Mouse (Mus musculus) forebrain, embryonic 11.5 days (tissue): ENCODE results near the gene Lrrk2. TPM values are rescaled to one million over a fixed set of nuclear protein-coding genes. Genes with fewer than 3 reads are reported as not detected.

Source experiments
- ATAC-seq: fragments of 200-750 bp; cut with Nextera tagmentation; replicated peaks from 2 replicates; pipeline ENCODE4 v1.8.0; 2017; ENCODE audit warnings: moderate TSS enrichment; ENCODE audit not compliant: low FRiP score
- DNase-seq: peaks from one replicate; pipeline ENCODE4 v3.0.0-alpha.2; 2017; ENCODE audit warnings: low spot score
- H3K27ac ChIP-seq: fragments of 300-500 bp; sonication (generic); 2 replicates; pipeline ENCODE4 v1.5.1; 2014; ENCODE audit warnings: low read depth, low read length
- H3K27me3 ChIP-seq: fragments of 300-500 bp; sonication (generic); 2 replicates; pipeline ENCODE4 v1.6.1; 2014; ENCODE audit warnings: mild to moderate bottlenecking, low read length, mixed read lengths; ENCODE audit not compliant: control insufficient read depth, insufficient read depth
- H3K36me3 ChIP-seq: fragments of 300-500 bp; sonication (generic); 2 replicates; pipeline ENCODE4 v1.6.1; 2014; ENCODE audit warnings: mild to moderate bottlenecking, low read length, moderate library complexity, mixed read lengths; ENCODE audit not compliant: control insufficient read depth, insufficient read depth
- H3K4me1 ChIP-seq: fragments of 300-500 bp; sonication (generic); replicated peaks from 2 replicates; pipeline ENCODE4 v1.6.1; 2014; ENCODE audit warnings: low read length, mixed read lengths; ENCODE audit not compliant: control insufficient read depth, insufficient read depth
- H3K4me2 ChIP-seq: fragments of 300-500 bp; sonication (generic); 2 replicates; pipeline ENCODE4 v1.6.1; 2014; ENCODE audit warnings: low read depth, mild to moderate bottlenecking, low read length, moderate library complexity, mixed read lengths; ENCODE audit not compliant: severe bottlenecking
- H3K4me3 ChIP-seq: fragments of 300-500 bp; sonication (generic); 2 replicates; pipeline ENCODE4 v1.5.1; 2014; ENCODE audit warnings: low read depth, low read length
- H3K9ac ChIP-seq: fragments of 300-500 bp; sonication (generic); 2 replicates; pipeline ENCODE4 v1.6.1; 2014; ENCODE audit warnings: low read length
- H3K9me3 ChIP-seq: fragments of 300-500 bp; sonication (generic); 2 replicates; pipeline ENCODE4 v1.6.1; 2016; ENCODE audit warnings: low read length, mixed read lengths; ENCODE audit not compliant: control insufficient read depth
- WGBS: fragments of 180-500 bp; shearing (Covaris S2); extraction: QIAGEN DNeasy Blood & Tissue Kit; methylation state at CpG from one replicate; pipeline ENCODE4 v1.1.7; 2014; 5-methylcytosine and 5-hydroxymethylcytosine counted together
- polyA plus RNA-seq: library from polyadenylated mRNA; unstranded; fragments of >200 nt; fragmentation: Nextera tagmentation; extraction: Ambion mirVana; gene quantifications from 2 replicates; pipeline ENCODE4 v1.2.1, GENCODE M21; 2014

Gene Lrrk2
- polyA plus RNA-seq, result 2.9 and 3.4 TPM in 2 replicates

GRCm38 (mm10) chr15:91672645-91673568 lies at the start of gene Lrrk2:
TSS of gene Lrrk2 (plus strand) at chr15:91673175.
- Histone ChIP-seq H3K4me3 (peak within 1 kb of the TSS; percentile 41), H3K4me1 (peaks cover 7% of the 10 kb centered on the region), H3K9ac (peak within 1 kb of the TSS; percentile 71), H3K9me3 (no peaks in the 10 kb centered on the region), H3K4me2 (peak within 1 kb of the TSS; percentile 73), H3K27me3 (no peaks in the 10 kb centered on the region), H3K27ac (peak within 1 kb of the TSS; percentile 46; the same call in 1 of the 2 replicates), H3K36me3 (no peaks in the 10 kb centered on the region)
- 2% methylated on average over 40 of the region's 40 CpGs for WGBS
- ATAC-seq (peak; percentile 98), DNase-seq (peak; percentile 89)

- DNase-seq (no peak), ATAC-seq (no peak)
- no peak overlapping the region for H3K27ac ChIP-seq
- H3K27me3 ChIP-seq, result no peaks in the 10 kb centered on the region
- no peaks in the 10 kb centered on the region for H3K9me3 ChIP-seq
- 85% methylated on average over 2 of the region's 2 CpGs for WGBS
- no peak overlapping the region for H3K4me2 ChIP-seq
- no peaks in the 10 kb centered on the region for H3K4me1 ChIP-seq
- H3K4me3 ChIP-seq, result no peak overlapping the region
- H3K9ac ChIP-seq, result no peak overlapping the region
- H3K36me3 ChIP-seq, result no peaks in the 10 kb centered on the region
Observed at GRCm38 (mm10) chr15:91624475-91624874, 48.5 kb upstream of the Lrrk2 start.

- Histone ChIP-seq H3K27ac (no peak overlapping the region), H3K4me2 (no peak overlapping the region), H3K27me3 (no peaks in the 10 kb centered on the region), H3K9ac (no peak overlapping the region), H3K4me3 (no peak overlapping the region), H3K36me3 (no peaks in the 10 kb centered on the region), H3K4me1 (no peaks in the 10 kb centered on the region), H3K9me3 (no peaks in the 10 kb centered on the region)
- no peak for DNase-seq
- 83% methylated on average over 3 of the region's 3 CpGs for WGBS
- ATAC-seq, result no peak
Observed at GRCm38 (mm10) chr15:91629137-91629536, 43.8 kb upstream of the Lrrk2 start.

- H3K9me3 ChIP-seq, result no peaks in the 10 kb centered on the region
- no peaks in the 10 kb centered on the region for H3K4me1 ChIP-seq
- no peak for ATAC-seq
- no peaks in the 10 kb centered on the region for H3K36me3 ChIP-seq
- H3K27me3 ChIP-seq, result no peaks in the 10 kb centered on the region
- H3K4me2 ChIP-seq, result no peak overlapping the region
- no peak overlapping the region for H3K9ac ChIP-seq
- no peak overlapping the region for H3K27ac ChIP-seq
- H3K4me3 ChIP-seq, result no peak overlapping the region
- WGBS, result 88% methylated on average over 4 of the region's 4 CpGs
- DNase-seq, result no peak
Observed at GRCm38 (mm10) chr15:91632473-91632872, 40.5 kb upstream of the Lrrk2 start.

- H3K36me3 ChIP-seq, result no peaks in the 10 kb centered on the region
- no peak for ATAC-seq
- 84% methylated on average over 9 of the region's 9 CpGs for WGBS
- no peaks in the 10 kb centered on the region for H3K9me3 ChIP-seq
- H3K27ac ChIP-seq, result no peak overlapping the region
- no peaks in the 10 kb centered on the region for H3K27me3 ChIP-seq
- H3K4me2 ChIP-seq, result no peak overlapping the region
- H3K4me1 ChIP-seq, result no peaks in the 10 kb centered on the region
- no peak for DNase-seq
- no peak overlapping the region for H3K9ac ChIP-seq
- H3K4me3 ChIP-seq, result no peak overlapping the region
Observed at GRCm38 (mm10) chr15:91633051-91633450, 39.9 kb upstream of the Lrrk2 start.

GRCm38 (mm10) chr15:91633806-91634205 lies 39.2 kb upstream of the Lrrk2 start:
- no peak overlapping the region for H3K4me3 ChIP-seq
- ATAC-seq (no peak), DNase-seq (no peak)
- no peaks in the 10 kb centered on the region for H3K27me3 ChIP-seq
- H3K4me2 ChIP-seq, result no peak overlapping the region
- no peaks in the 10 kb centered on the region for H3K9me3 ChIP-seq
- H3K27ac ChIP-seq, result no peak overlapping the region
- 68% methylated on average over 6 of the region's 6 CpGs for WGBS
- H3K9ac ChIP-seq, result no peak overlapping the region
- H3K36me3 ChIP-seq, result no peaks in the 10 kb centered on the region
- no peaks in the 10 kb centered on the region for H3K4me1 ChIP-seq

- ATAC-seq, result no peak
- Histone ChIP-seq H3K27me3 (no peaks in the 10 kb centered on the region), H3K4me3 (no peak overlapping the region), H3K9me3 (no peaks in the 10 kb centered on the region), H3K27ac (no peak overlapping the region), H3K4me1 (no peaks in the 10 kb centered on the region), H3K36me3 (no peaks in the 10 kb centered on the region), H3K9ac (no peak overlapping the region), H3K4me2 (no peak overlapping the region)
- DNase-seq, result no peak
- WGBS, result 84% methylated on average over 8 of the region's 8 CpGs
Observed at GRCm38 (mm10) chr15:91634236-91634635, 38.7 kb upstream of the Lrrk2 start.

GRCm38 (mm10) chr15:91641631-91642030 lies 31.3 kb upstream of the Lrrk2 start:
- DNase-seq (no peak), ATAC-seq (no peak)
- no peaks in the 10 kb centered on the region for H3K9me3 ChIP-seq
- H3K4me3 ChIP-seq, result no peak overlapping the region
- no peaks in the 10 kb centered on the region for H3K36me3 ChIP-seq
- no peaks in the 10 kb centered on the region for H3K4me1 ChIP-seq
- H3K27me3 ChIP-seq, result no peaks in the 10 kb centered on the region
- H3K4me2 ChIP-seq, result no peak overlapping the region
- H3K27ac ChIP-seq, result no peak overlapping the region
- WGBS, result 77% methylated on average over 3 of the region's 3 CpGs
- H3K9ac ChIP-seq, result no peak overlapping the region
